Mouse (Mus musculus): ENCODE results near the gene Piwil1. TPM values are rescaled to one million over a fixed set of nuclear protein-coding genes. Genes with fewer than 3 reads are reported as not detected.
"Not testable (repeated sequence)": the region's sequence is repeated elsewhere in the genome, so short reads cannot be mapped to it uniquely, and the experiment has no call there.

The Piwil1 gene
- polyA plus RNA-seq, 1 experiment from 2014 or later: 0.18 TPM

DNA sequence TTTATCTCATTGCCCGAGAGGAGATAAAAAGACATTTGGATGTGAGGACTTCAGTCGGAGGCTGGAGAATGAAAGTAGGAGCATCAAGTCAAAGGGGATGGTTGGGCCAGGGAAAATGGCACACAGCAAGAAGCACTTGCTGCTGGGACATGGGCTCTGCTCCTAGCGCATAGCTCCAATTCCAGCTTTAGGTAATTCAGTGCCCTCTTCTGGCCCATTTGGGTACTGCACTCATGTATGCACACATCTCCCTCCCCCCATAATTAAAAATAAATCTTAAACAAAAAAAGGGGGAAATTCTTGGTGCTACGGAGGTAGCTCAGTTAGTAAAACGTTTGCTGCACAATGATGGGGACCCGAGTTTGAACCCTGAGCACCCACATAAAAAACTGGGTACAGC is 9.5 kb downstream of the Piwil1 start:
- Histone ChIP-seq H3K36me3 (no peaks in the 10 kb centered on the region), H3K4me3 (no peak overlapping the region), H3K27ac (no peak overlapping the region), H3K27me3 (replicated peaks) (no peaks in the 10 kb centered on the region), H3K4me1 (no peaks in the 10 kb centered on the region), H3K4me2 (replicated peaks) (no peak overlapping the region), H3K9me3 (no peaks in the 10 kb centered on the region), H3K9ac (no peak overlapping the region)
- 85% methylated on average over 6 of the region's 6 CpGs for WGBS
- no peak for ATAC-seq (ENCODE audit: low FRiP score, low read depth)

DNA sequence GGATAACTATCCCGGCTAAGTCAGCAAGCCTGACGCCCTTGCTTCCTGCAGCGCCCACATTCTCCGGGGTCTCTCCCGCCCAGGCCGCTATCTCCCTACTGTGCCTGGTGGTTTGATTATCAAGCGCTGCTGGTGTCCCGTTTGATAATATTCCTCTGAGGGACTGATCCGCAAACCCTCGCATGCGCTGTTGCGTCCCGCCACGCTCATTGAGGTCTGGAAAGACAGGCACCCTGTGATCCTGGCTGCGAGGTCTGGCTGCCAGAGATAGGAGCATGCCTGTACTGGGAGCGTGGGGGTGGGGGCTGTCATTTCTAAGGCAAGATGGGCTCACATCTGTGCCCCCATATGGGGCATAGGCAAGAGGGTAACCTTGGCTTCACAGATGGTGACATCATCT is 12.8 kb downstream of the Piwil1 start:
- Histone ChIP-seq H3K9me3 (no peaks in the 10 kb centered on the region), H3K4me3 (no peak overlapping the region), H3K4me1 (no peaks in the 10 kb centered on the region), H3K27ac (no peak overlapping the region), H3K4me2 (replicated peaks) (no peak overlapping the region), H3K27me3 (replicated peaks) (no peaks in the 10 kb centered on the region), H3K9ac (no peak overlapping the region), H3K36me3 (no peaks in the 10 kb centered on the region)
- no peak for ATAC-seq (ENCODE audit: low FRiP score, low read depth)
- 78% methylated on average over 16 of the region's 16 CpGs for WGBS

DNA sequence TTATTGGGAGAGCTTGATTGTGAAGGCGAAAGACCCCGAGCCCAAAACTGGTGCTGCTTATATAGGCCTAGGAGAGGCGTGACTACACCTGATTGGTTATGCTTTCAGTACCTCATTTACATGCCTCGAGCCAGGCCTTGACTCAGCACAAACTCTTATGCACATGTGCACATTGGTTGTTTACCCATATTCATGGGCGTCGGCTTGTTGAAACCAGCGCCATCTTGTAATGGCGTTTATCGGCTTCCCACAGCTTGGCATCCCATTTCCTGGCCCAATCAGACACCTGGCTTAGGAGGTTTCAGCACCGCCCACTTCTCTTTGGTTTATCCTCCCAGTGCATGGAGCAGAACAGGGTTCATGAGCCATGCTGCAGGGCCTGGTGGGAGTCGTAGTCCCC is 18.1 kb downstream of the Piwil1 start:
- H3K9ac ChIP-seq; H3K36me3 ChIP-seq; H3K9me3 ChIP-seq; H3K4me3 ChIP-seq; H3K27ac ChIP-seq; H3K4me1 ChIP-seq; H3K4me2 ChIP-seq (replicated peaks); H3K27me3 ChIP-seq (replicated peaks); ATAC-seq (ENCODE audit: low FRiP score, low read depth): not testable (repeated sequence)
- WGBS: 93% methylated on average over 11 of the region's 11 CpGs

DNA sequence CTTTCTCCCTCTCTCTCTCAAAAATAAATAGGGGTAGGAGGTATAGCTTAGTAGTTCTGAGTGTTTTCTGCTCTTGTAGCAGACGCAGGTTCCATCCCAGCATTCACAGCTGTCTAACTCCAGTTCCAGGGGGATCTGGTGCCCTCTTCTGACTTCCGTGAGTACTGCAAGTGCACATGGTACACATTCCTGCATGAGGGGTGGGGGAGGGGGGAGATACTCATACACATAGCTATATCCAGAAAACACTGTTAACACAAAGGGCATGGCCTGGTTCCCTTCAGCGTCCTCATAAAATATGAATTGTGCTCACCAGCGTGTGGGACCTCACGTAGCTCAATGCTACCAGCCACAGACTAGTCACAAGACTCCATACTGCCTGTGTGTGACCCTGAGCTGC is 27.0 kb downstream of the Piwil1 start:
- H3K36me3 ChIP-seq: no peaks in the 10 kb centered on the region
- no peak overlapping the region for H3K9ac ChIP-seq
- WGBS: 79% methylated on average over 5 of the region's 5 CpGs
- H3K4me2 ChIP-seq (replicated peaks): no peak overlapping the region
- H3K4me1 ChIP-seq: 0 out of 2 replicates have a peak, but pooled peaks cover 3% of the 10 kb centered on the region
- no peak overlapping the region for H3K4me3 ChIP-seq
- no peak for ATAC-seq (ENCODE audit: low FRiP score, low read depth)
- H3K9me3 ChIP-seq: no peaks in the 10 kb centered on the region
- H3K27me3 ChIP-seq (replicated peaks): no peaks in the 10 kb centered on the region
- H3K27ac ChIP-seq: no peak overlapping the region

DNA sequence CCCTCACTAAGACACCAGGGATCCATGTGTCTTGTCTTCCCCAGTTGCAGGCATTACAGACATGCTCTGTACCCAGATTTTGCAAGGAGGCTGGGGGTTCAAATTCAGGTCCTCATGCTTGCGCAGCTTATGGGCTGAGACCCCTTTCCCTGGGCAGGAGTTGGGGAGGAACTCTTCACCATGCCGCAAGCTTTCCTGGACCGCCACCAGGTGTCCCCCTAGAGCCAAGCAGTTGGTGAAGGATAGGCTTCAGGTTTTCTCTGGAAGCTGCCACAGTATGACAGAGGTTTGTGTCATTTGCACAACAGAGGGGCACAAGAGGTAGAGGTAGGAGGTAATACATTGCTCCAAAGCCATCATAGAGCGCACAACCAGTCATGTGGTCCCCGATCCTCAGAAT is 28.3 kb downstream of the Piwil1 start:
- Histone ChIP-seq H3K4me2 (replicated peaks) (no peak overlapping the region), H3K27me3 (replicated peaks) (no peaks in the 10 kb centered on the region), H3K27ac (no peak overlapping the region), H3K9ac (no peak overlapping the region), H3K4me3 (no peak overlapping the region), H3K9me3 (no peaks in the 10 kb centered on the region), H3K36me3 (no peaks in the 10 kb centered on the region), H3K4me1 (0 out of 2 replicates have a peak, but pooled peaks cover 3% of the 10 kb centered on the region)
- ATAC-seq (ENCODE audit: low FRiP score, low read depth): no peak
- 37% methylated on average over 5 of the region's 5 CpGs for WGBS

DNA sequence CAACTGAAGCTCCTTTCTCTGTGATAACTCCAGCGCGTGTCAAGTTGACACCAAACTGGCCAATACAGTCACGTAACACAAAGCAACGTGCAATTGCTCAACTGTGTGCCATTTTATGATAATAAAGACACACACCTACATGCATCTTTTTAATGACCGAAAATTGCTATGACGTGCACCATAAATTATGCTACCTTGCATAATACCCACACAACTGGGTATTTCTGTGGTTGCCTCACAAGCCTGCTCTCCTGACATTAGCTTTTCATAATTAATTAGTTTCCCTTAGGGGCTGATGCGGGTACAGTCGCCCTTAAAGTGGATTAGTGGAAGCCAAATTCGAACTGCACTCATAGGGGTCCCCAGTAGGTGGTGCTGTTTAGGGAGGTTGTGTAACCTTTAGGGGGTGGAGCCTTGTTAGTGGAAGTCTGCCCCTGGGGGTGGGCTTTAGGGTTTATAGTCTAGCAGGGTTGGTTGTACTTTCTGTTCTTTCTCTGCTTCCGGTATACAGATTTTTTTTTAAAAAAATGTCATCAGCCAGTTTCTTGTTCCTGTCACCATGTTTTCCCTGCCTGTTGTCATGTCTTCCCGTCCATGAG is 30.2 kb downstream of the Piwil1 start:
- Histone ChIP-seq H3K27ac (no peak overlapping the region), H3K4me1 (0 out of 2 replicates have a peak, but pooled peaks cover 3% of the 10 kb centered on the region), H3K27me3 (replicated peaks) (no peaks in the 10 kb centered on the region), H3K4me2 (replicated peaks) (no peak overlapping the region), H3K36me3 (no peaks in the 10 kb centered on the region), H3K9me3 (no peaks in the 10 kb centered on the region), H3K9ac (no peak overlapping the region), H3K4me3 (no peak overlapping the region)
- 73% methylated on average over 11 of the region's 11 CpGs for WGBS
- no peak for ATAC-seq (ENCODE audit: low FRiP score, low read depth)

DNA sequence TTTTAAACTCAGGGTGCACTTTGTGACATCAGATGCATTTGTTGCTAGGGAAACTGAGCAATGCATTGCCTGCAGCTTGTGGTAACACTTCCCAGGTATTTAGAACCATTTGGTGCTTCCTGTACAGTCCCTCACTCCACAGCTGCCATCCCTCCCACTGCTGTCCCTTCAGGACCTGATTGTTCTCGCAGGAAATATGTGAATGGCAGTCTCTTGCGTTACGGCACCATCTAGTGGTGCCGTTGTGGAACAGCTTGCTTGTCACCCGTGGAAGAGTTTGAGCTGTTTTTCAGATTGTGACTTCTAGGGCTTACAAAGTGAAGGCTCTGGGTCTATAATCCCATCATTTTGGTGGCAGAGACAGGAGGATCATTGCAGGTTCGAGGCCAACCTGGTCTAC is 31.6 kb downstream of the Piwil1 start:
- H3K4me1 ChIP-seq: 0 out of 2 replicates have a peak, but pooled peaks cover 4% of the 10 kb centered on the region
- no peak overlapping the region for H3K4me2 ChIP-seq (replicated peaks)
- WGBS: 3% methylated on average over 6 of the region's 6 CpGs
- peak; percentile 71 for ATAC-seq (ENCODE audit: low FRiP score, low read depth)
- H3K36me3 ChIP-seq: no peaks in the 10 kb centered on the region
- no peaks in the 10 kb centered on the region for H3K9me3 ChIP-seq
- no peak overlapping the region for H3K4me3 ChIP-seq
- no peak overlapping the region for H3K9ac ChIP-seq
- H3K27me3 ChIP-seq (replicated peaks): no peaks in the 10 kb centered on the region
- H3K27ac ChIP-seq: no peak overlapping the region

DNA sequence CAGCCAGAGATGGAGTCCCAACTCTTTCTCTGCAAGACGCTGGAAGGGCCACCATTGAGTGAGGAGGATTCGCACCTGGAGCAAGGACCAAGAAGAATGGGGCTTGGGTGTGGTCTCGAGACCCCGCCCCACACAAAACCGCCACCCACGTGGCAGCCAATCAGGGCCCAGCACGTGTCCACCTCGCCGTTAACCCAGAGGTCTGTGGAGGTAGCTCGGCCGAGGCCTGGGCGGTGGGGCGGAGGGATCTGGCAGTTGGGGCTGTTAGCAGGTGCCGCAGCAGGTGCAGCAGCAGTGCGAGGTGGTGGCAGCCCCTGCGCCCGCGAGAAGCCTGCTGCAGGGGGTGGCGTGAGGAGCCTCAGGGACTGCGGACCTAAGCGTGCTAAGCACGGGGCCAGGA is 33.6 kb downstream of the Piwil1 start:
- no peak overlapping the region for H3K4me2 ChIP-seq (replicated peaks)
- no peak overlapping the region for H3K9ac ChIP-seq
- no peak overlapping the region for H3K27ac ChIP-seq
- H3K27me3 ChIP-seq (replicated peaks): no peaks in the 10 kb centered on the region
- H3K9me3 ChIP-seq: no peaks in the 10 kb centered on the region
- H3K4me1 ChIP-seq: peaks cover 12% of the 10 kb centered on the region; the same call in 1 of the 2 replicates
- no peak overlapping the region for H3K4me3 ChIP-seq
- ATAC-seq (ENCODE audit: low FRiP score, low read depth): no peak
- WGBS: 81% methylated on average over 22 of the region's 22 CpGs
- no peaks in the 10 kb centered on the region for H3K36me3 ChIP-seq

DNA sequence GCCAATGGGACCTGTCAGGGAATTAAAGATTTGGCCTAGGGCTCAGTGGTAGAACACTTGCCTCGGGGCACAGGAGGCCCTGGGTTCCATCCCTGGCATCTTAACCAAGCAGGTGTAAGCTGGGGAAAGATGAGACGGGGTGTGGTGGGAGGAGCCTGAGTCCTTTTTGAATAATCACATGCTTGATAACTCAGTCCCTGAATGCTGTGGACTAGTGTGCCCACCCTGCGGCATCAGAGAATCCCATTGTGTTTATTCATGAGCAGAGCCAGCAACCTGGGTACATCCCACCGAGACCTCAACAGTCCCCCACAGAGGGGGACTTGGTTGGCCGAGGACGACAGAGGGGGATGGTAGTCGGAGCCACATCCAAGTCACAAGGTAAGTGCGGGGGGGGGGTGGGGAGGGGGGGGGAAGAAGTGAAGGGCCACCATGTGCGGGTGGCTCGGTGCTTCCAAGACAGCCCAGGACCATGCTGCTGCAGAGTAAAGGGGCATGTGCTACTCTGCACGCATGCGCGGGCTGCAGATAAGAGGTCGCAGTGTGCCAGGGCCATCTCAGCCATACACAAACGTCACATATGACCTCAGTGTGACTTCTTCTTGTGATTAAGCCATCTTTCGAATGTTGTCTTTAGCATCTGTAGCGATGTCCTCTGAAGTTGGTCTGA is 37.0 kb downstream of the Piwil1 start:
- H3K4me2 ChIP-seq (replicated peaks): peak overlapping the region; percentile 34
- 26% methylated on average over 16 of the region's 17 CpGs for WGBS
- H3K27me3 ChIP-seq (replicated peaks): 0 out of 2 replicates have a peak, but pooled peaks cover 3% of the 10 kb centered on the region
- ATAC-seq (ENCODE audit: low FRiP score, low read depth): peak; percentile 66; the same call in 1 of the 2 replicates
- H3K27ac ChIP-seq: no peak overlapping the region
- peaks cover 11% of the 10 kb centered on the region; the same call in 1 of the 2 replicates for H3K4me1 ChIP-seq
- no peaks in the 10 kb centered on the region for H3K36me3 ChIP-seq
- no peak overlapping the region for H3K4me3 ChIP-seq
- H3K9me3 ChIP-seq: no peaks in the 10 kb centered on the region
- no peak overlapping the region for H3K9ac ChIP-seq

DNA sequence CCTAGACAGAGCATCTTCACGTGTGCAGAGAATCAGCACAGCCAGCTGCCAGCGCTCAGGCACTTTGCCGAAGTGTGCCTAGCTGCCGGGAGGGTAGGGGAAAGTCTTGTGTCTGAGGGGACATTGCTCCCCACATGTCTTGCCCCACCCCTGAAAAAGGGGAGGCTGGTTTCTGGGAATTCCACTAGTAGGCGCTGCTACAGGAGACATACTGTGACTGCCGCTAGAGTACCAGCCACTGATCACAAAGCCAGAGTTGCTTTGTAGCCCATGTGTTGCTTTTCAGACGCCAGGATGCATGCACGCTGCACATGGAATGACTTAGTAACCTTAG is 37.5 kb downstream of the Piwil1 start:
- peak overlapping the region; percentile 34 for H3K4me2 ChIP-seq (replicated peaks)
- no peaks in the 10 kb centered on the region for H3K36me3 ChIP-seq
- 0 out of 2 replicates have a peak, but pooled peaks cover 3% of the 10 kb centered on the region for H3K27me3 ChIP-seq (replicated peaks)
- ATAC-seq (ENCODE audit: low FRiP score, low read depth): no peak
- H3K4me3 ChIP-seq: no peak overlapping the region
- H3K4me1 ChIP-seq: peaks cover 11% of the 10 kb centered on the region; the same call in 1 of the 2 replicates
- H3K9ac ChIP-seq: no peak overlapping the region
- WGBS: 35% methylated on average over 8 of the region's 8 CpGs
- H3K9me3 ChIP-seq: no peaks in the 10 kb centered on the region
- no peak overlapping the region for H3K27ac ChIP-seq

DNA sequence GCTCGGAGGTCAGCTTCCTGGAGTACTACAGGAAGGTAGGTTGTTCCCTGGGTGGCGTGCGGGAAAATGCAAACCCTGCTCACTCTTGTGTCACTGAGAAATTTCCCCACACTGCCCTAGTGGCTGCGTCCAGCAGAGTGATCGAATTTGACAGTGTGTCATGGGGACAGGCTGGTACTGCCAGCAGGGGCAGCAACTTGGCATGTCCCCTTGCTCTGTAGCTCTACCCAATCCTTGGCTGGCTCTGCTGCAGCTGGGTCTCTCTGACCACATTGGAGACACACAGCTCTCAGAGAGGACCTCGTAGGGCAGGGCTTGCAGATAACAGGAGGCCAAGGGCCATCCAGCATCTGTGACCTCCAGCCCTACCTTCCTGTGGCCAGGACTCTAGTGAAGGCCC is 42.0 kb downstream of the Piwil1 start:
- peaks cover 12% of the 10 kb centered on the region; the same call in 1 of the 2 replicates for H3K4me1 ChIP-seq
- no peak for ATAC-seq (ENCODE audit: low FRiP score, low read depth)
- H3K9me3 ChIP-seq: no peaks in the 10 kb centered on the region
- H3K9ac ChIP-seq: no peak overlapping the region
- H3K36me3 ChIP-seq: no peaks in the 10 kb centered on the region
- no peak overlapping the region for H3K27ac ChIP-seq
- H3K27me3 ChIP-seq (replicated peaks): 0 out of 2 replicates have a peak, but pooled peaks cover 3% of the 10 kb centered on the region
- WGBS: 86% methylated on average over 6 of the region's 6 CpGs
- no peak overlapping the region for H3K4me3 ChIP-seq
- H3K4me2 ChIP-seq (replicated peaks): no peak overlapping the region

DNA sequence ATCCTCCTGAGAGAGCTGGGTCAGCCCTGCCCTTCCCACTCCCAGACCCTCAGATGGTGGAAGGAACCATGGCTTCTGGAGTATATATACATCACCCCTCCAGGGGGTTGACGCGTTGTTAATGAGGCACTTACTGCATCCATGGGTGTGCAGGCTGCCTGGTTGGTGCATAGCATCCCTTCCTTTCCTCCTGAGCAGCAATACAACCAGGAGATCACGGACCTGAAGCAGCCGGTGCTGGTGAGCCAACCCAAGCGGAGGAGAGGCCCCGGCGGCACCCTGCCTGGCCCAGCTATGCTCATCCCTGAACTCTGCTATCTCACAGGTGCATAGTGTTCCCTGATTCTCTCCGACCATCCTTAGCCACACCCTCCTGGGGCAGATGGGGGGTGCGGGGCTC is 42.9 kb downstream of the Piwil1 start:
- 0 out of 2 replicates have a peak, but pooled peaks cover 5% of the 10 kb centered on the region for H3K4me1 ChIP-seq
- H3K4me3 ChIP-seq: no peak overlapping the region
- no peaks in the 10 kb centered on the region for H3K36me3 ChIP-seq
- no peak overlapping the region for H3K9ac ChIP-seq
- H3K27ac ChIP-seq: no peak overlapping the region
- H3K27me3 ChIP-seq (replicated peaks): 0 out of 2 replicates have a peak, but pooled peaks cover 3% of the 10 kb centered on the region
- 80% methylated on average over 9 of the region's 9 CpGs for WGBS
- no peak overlapping the region for H3K4me2 ChIP-seq (replicated peaks)
- ATAC-seq (ENCODE audit: low FRiP score, low read depth): no peak
- H3K9me3 ChIP-seq: no peaks in the 10 kb centered on the region

DNA sequence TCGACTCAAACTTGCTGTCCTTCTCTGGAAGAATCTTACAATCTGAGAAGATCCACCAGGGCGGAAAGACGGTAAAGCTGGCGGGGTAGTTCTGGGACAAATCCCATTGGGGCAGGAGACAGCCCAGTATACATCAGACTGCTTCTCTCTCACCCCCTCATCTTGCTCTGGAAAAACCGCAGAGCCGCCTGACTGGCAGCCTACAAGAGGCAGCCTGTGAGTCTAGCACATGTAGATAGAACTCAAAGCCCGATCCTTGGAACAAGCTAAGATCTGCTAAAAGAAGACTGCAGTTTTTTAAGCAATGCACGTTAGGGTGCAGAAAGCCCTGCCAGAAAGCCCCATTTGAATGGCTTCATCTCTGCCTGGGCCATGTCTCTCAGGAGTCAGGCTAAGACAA is 43.9 kb downstream of the Piwil1 start:
- 87% methylated on average over 8 of the region's 8 CpGs for WGBS
- no peak overlapping the region for H3K4me3 ChIP-seq
- ATAC-seq (ENCODE audit: low FRiP score, low read depth): no peak

More for the DNA sequence above, 43.9 kb downstream of the Piwil1 start:
- H3K27ac ChIP-seq: no peak overlapping the region
- no peaks in the 10 kb centered on the region for H3K36me3 ChIP-seq
- no peak overlapping the region for H3K9ac ChIP-seq
- H3K4me1 ChIP-seq: 0 out of 2 replicates have a peak, but pooled peaks cover 5% of the 10 kb centered on the region
- no peaks in the 10 kb centered on the region for H3K9me3 ChIP-seq
- H3K4me2 ChIP-seq (replicated peaks): no peak overlapping the region
- 0 out of 2 replicates have a peak, but pooled peaks cover 1% of the 10 kb centered on the region for H3K27me3 ChIP-seq (replicated peaks)

Data from neural tube, embryonic 12.5 days (tissue).